Mouse (Mus musculus) urinary bladder, postnatal 4 days (tissue): Measurements from ENCODE around the gene Dll1.

Experiments used
- DNase-seq, 2 experiments: peaks; one replicate each; pipeline ENCODE4 v3.0.0; 2021 to 2022; ENCODE audit warnings: low spot score in 2 of 2

Dll1 gene

DNA sequence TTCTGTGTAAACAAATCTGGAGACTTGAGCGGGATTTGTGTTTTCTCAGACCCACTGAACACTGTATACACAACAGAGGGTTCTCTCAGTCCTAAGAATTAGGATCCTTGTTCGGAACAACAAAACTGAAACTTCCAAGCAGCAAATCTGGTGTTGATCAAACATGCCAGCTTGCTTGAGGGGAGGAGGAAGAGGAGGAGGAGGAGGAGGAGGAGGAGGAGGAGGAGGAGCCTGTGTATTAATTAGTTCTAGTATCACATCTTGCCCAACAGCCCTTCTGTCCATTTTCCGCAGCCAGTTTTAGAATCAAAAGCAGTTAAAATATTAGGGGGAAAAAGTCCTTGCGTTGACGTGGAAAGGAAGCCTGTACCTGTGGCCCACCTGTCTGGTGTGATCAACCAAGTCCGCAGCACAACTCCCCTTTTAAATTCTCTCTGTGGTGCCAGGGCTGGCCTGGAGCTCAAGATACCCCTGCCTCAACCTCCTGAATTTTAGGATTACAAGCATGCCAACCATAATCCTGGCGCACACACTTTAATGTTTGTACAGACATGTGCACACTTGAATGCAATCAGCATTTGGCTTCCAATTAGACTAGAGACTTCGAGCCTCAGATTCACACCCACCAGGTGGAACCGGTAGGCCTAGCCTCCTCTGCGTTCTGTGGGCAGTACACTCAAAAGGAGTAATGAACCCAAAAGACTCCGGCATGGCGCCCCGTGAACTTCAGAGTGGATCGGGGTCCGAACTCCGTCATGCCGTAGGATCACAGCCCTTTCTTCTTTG is 3.3 kb upstream of the Dll1 start:
- DNase-seq = peak in 1 of 2 experiments; percentile 58

- DNase-seq = peak in 1 of 2 experiments; percentile 28
These were observed 1.9 kb upstream of the Dll1 start for GRCm38 (mm10) chr17:15378413-15379109.

- peak in 1 of 2 experiments; percentile 58 for DNase-seq
These were observed 1.2 kb upstream of the Dll1 start for GRCm38 (mm10) chr17:15377901-15378300.

DNA sequence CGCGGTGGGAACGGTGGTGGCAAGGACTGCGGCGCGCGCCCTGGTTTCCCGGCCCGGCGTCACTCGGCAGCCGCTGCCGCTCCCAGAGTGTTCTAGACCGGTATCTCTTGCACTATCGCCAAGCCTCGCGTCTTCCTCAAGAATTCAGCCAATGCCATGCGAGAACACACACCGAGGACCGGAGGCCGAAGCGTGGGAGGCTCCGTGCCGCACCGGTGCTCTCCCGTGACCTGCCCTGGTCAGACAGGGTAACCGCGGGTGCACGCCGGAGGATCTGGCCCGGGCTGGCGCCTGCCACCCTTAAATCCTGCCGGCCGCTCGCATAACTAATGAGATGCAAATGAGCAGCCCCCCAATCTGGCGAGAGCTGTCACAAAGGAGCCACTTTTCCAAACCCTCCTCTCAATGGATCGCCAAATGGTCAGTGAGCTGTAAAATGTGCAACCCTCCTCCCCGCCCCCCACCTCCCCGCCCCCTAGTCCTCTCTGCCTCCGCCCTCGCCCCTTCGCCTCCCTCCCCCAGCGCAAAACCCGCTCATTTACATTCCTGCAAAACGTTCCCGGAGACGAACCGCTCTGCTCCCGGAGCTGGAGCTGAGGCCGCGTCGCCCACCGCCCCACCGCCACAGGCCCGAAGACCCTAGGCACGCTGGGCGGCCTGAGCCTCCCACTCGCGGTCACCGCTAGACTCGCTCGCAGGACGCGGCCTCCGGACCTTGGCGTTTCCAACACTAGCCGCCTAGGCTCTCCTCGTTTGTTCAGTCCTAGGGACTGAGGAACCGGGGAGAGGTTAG is 775 bp downstream of the Dll1 start:
- peak; percentile 35 to 61 for DNase-seq

GRCm38 (mm10) chr17:15375224-15375623 is 1.4 kb downstream of the Dll1 start:
- DNase-seq = no peak

GRCm38 (mm10) chr17:15374321-15375141 is 2.1 kb downstream of the Dll1 start:
- peak in 1 of 2 experiments; percentile 59 for DNase-seq

GRCm38 (mm10) chr17:15372931-15373652 is 3.6 kb downstream of the Dll1 start:
- DNase-seq = peak in 1 of 2 experiments; percentile 46

DNA sequence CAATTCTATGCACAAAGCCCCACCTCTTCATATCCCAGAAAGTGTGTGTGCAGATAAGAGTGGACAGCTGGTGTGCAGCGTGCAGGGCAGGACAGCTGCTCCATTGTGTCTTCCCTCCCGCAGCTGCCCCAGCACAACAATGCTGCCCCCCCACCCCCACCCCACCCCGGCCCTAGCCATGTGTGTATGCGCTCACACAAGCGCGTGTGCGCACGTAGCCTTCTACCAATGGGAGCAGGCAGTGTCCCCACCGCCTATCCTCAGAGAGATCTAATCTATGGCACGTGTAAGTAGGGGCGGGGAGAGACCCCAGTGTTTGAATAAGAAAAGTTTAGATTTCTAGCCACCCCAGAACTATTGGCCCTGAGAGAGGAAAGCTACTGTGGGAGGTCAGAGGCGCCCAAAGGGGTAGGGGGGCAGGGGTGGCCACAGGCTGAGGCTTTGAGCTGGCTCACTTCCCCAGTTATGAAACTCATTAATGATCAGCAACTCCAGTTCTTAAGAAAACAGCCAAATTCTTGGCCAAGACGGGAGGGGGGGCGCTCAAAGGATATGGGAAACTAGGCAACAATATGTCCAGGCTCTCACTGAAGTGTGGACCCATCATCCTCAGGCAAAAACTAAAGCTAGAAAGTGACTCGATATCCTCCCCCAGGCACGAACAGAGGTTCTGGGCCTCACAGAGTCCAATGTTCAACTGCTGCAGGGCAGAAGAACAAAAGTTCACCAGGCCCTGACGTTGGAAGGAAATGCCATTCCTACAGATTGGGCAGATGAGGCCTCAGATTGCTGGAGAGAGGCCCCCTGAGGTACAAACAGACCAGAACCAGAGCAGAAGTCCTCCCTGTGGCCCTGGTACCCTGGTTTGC is 4.5 kb downstream of the Dll1 start:
- DNase-seq = peak in 1 of 2 experiments; percentile 54

DNA sequence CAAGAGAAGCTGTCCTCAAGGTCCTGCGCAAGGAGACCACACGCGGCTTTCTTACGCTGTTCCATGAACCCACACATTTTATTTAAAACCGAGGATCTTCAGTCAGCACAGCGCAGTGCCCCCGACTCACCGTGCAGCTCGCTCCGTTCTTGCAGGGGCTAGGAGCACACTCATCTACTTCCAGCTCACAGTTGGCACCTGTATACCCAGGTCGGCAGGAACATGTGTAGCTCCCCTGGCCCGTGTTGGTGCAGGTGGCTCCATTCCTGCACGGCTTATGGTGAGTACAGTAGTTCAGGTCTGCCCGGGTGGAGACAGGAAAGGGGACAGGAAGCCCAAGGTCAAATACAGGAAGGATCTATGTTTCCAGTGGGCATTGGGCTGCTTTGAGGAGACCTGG is 6.3 kb downstream of the Dll1 start:
- peak in 1 of 2 experiments; percentile 57 for DNase-seq

DNA sequence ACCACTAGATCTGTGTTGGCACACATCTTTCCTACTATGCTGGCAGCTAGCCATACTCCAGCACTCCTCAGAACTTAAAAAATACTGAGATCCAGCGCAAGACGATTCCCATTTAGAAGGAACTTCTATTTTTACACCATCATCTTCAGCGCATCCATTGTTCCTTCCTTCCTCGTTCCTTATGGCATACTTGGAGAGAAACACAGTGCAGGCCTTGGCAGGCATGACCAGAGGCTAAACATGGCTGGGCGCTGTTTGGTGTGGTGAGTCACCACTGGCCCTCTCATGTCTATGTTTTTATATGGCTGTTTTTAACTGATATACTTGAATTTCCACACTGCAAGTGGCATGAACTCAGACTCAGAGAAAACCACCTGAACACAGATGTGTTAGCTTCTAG is 11.0 kb downstream of the Dll1 start:
- DNase-seq = peak; percentile 50 to 59

DNA sequence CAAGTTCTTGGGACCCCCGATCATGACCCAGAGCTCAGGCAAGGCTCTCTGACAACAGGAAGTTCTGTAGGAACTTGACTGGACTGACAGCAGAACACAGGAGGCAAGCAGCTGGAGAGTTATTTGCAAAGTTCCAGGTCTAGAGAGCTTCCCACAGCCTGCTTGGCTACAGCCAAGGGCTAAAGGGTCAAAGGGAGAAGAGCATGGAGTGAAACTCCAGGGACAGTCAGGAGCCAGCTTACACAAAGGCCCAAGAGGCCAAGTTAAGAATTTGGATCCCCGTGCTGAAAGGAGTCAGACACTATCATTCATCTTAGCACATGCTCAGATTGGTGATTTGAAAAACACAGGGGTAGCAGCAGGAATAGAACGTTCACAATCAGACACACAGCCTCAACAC is 13.0 kb downstream of the Dll1 start:
- DNase-seq = no peak

DNA sequence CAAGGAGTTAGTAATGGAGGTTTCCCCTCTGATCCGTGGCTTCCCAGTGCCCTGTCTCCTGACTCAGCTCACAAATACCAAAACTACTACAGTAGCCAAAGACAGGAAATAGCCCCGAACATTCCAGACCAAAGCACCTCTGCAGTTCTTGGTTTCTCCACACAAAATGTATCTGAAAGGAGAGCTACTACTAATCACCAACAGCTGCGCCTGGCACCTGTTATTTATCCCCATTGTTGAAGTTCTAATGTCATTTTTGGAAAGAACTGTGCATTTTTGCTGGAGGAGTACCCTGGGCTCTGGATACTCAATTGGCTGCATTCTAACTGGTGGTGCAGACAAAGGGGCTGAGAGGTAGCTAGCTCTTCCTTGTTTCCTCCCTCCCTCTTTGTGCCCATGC is 19.6 kb downstream of the Dll1 start:
- DNase-seq = no peak

DNA sequence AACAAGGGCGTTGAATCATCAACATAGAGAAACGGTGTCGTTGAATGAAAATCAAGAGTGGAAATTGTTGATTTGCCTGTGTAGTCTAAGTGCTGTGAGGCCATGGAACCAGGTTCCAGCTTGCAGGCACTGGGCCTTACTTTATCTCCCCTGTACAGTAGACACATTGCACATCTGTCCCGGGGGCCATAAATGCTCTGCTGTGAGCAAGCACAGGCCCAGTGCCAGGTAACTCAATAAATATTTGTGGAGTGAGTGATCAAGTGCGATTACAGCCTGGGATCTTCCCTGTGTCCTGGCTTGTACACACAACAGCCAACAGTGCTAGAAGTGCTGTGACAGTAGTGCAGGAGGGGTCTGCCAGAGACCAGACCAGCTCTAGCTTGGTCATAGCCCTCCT is 20.1 kb downstream of the Dll1 start:
- no peak for DNase-seq

DNA sequence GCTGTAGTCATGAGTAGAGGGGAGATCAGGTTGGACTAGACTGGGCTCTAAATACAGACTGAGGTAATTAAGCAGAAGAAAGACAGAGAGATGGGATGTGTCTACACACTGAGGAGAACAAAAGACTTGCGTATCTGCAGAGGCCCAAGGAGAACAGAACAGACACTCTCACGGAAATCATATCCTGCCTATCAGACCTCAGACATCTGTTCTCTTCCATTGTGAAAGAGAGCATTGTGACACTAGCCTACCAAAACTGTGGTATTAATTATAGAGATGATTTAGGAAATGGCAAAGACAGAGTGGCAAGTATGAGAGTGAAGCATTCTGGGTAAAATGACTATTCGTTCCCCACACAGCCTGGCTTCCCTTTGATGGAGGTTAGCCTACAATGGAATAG is 21.6 kb downstream of the Dll1 start:
- no peak for DNase-seq

DNA sequence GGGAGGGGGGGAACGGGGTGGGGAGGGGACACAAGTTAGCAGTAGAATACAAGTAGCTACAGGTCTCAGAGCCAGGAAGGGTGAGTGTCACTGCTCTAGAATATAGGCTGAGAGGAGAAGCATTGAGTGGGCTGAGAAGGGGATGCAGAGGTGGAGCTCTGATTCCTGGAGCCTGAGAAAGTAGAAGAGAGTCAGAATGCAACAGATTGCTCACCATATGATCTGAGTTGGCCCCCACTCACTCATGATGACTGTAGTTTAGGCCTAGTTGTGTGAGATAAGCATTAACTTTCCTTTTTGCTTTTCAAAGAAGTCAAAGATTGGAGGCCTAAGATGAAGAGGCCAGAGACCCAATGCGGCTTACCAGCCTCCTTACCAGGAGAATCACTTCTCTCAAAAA is 22.7 kb downstream of the Dll1 start:
- DNase-seq = no peak

DNA sequence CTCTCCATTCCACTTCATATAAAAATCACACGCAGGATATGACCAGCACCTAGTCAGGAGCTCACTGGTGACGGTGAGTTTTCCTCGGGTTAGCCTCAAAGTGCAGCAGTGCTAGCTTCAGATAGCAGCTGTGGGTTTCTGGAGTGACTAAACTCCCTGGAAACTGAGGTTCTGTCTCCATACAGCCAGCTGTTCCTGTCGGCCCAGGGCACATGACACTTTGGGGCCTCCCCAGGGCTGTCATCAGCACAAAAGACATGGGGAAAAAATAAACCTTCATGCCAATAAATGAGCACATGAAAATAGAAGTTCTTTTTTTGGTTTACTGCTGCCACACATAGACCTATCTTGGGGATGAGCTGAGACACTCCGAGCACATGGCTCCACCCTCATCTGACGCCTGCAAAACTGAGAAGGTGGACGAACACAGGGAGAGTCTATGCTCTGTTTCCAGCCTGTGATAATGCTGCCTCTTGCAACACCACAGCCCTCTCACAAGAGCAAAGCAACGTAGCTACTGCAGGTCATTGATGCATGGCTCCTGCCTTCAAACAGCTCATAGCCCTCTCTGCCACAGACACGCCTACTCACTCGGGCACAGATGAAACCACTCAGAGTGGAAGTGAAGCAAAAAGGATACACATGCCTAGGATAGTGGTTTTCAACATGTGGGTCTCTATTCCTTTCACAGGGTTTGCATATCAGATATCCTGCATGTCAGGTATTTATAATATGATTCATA is 23.6 kb downstream of the Dll1 start:
- no peak for DNase-seq

- DNase-seq = no peak
These were observed 26.5 kb downstream of the Dll1 start for GRCm38 (mm10) chr17:15350152-15350551.

DNA sequence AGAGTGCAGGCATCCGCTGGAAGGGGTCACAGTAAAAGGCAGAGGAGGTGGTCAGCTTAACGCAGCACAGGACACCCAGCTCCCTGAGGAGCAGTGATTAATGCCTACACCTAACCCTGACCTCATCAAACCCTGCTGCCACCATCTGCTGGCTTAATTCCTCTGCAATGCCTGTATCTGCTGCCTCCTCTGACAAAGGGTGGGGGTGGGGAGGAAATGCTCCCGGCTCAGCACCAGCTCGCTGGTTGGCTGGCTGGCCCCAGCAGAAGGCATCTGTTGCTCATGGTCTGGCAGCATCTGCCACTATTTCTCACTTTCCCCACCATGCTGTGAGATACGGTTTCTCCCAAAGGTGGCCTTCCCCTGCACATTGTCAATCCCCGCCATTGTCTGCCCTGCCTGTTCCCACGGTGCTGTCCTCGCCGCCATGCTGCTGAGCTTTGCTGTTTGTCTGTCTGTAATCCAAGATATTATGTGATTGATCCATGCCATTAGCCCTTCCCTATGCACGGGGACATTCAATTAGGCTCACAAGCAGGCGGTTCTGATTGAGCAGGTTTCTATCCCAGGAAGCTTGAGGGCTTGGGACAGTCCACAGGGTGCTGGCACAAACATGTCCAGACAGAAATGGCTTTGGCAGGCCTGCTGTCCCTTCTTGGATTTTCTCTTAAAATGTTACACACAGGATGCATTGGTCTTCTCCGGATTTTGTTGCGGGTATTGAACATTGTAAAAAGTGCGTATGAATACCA is 33.4 kb downstream of the Dll1 start:
- no peak for DNase-seq
